Mouse (Mus musculus): ENCODE data around the gene Lsamp. TPM values are rescaled to one million over a fixed set of nuclear protein-coding genes. Genes with fewer than 3 reads are reported as not detected.

Lsamp gene
- total and polyA plus RNA-seq, 3 experiments: not detected

DNA sequence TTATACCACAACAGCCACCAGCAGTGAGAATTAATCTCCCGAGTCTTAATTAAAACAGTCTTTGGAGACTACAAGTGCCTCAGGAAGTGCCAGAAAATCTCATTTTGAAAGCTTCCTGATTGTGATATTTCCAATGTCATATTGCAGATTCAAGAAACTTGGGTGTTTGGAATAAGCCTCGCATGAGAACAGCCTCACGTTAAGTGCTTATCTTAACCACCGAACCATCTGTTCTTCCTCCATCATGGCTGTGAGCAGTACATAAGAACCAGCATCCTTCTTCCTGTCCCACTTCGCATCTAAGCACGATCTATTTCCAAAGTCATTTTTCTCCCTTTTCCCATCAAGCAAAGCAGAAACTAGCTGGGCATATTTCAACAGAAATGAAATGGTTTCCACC lies 1780.1 kb downstream of the Lsamp start:
- in situ Hi-C loops (cut with MboI; ENCODE audit: low pct_ligation_motif_present, low pct_unique_long_range_greater_than_20kb, low sequenced_read_pairs): no loop called here
- H3K9me3 ChIP-seq (replicated peaks; ENCODE audit: low read length): peaks cover 65% of the 10 kb centered on the region
- no peak overlapping the region for H3K9ac ChIP-seq (ENCODE audit: insufficient read depth, low read depth)
- H3K4me1 ChIP-seq (ENCODE audit: control insufficient read depth in 1 of 2, insufficient read depth in 2 of 2): no peaks in the 10 kb centered on the region
- no peak overlapping the region for H3K27ac ChIP-seq (ENCODE audit: insufficient read depth, low read depth)
- H3K4me2 ChIP-seq (ENCODE audit: insufficient read depth, low read depth, poor library complexity, severe bottlenecking): no peak overlapping the region
- H3K27me3 ChIP-seq (replicated peaks): no peaks in the 10 kb centered on the region
- H3K4me3 ChIP-seq (replicated peaks in 1 of 3; ENCODE audit: low read depth in 2 of 3, low read length in 2 of 3, poor library complexity in 1 of 3): no peak overlapping the region
- DNase-seq (ENCODE audit: extremely low read depth): no peak
- TF ChIP-seq POLR2A (IDR thresholded peaks at IDR 0.05; ENCODE audit: low read depth, low read length): no peak
- TF ChIP-seq ZNF384 (IDR thresholded peaks at IDR 0.05; ENCODE audit: low read depth, low read length): no peak
- no peak for TF ChIP-seq SMC3 (IDR thresholded peaks at IDR 0.05; ENCODE audit: low read depth, low read length)
- TF ChIP-seq MAX (IDR thresholded peaks at IDR 0.05; ENCODE audit: low read length): no peak
- TF ChIP-seq TCF12 (IDR thresholded peaks at IDR 0.05; ENCODE audit: low read depth, low read length): no peak
- no peak for TF ChIP-seq E2F4 (IDR thresholded peaks at IDR 0.05; ENCODE audit: insufficient replicate concordance, low read depth, low read length)
- TF ChIP-seq TBP (conservative IDR thresholded peaks at IDR 0.05; ENCODE audit: low read depth, low read length): no peak
- no peak for TF ChIP-seq ZMIZ1 (IDR thresholded peaks at IDR 0.05; ENCODE audit: low read depth, low read length)
- no peak for TF ChIP-seq GABPA (IDR thresholded peaks at IDR 0.05; ENCODE audit: insufficient replicate concordance, low read depth, low read length)
- no peak for TF ChIP-seq ELF1 (IDR thresholded peaks at IDR 0.05; ENCODE audit: low read depth, low read length)
- TF ChIP-seq CTCF (conservative IDR thresholded peaks at IDR 0.05 in 1 of 2, IDR thresholded peaks at IDR 0.05 in 1 of 2; ENCODE audit: low read depth in 2 of 2, low read length in 2 of 2): no peak
- no peak for TF ChIP-seq MXI1 (IDR thresholded peaks at IDR 0.05; ENCODE audit: low read depth, low read length)
- no peak for TF ChIP-seq ETS1 (conservative IDR thresholded peaks at IDR 0.05; ENCODE audit: low read depth, low read length)
- no peak for TF ChIP-seq USF1 (IDR thresholded peaks at IDR 0.05; ENCODE audit: low read depth, low read length)
- H3K36me3 ChIP-seq (replicated peaks in 1 of 2; ENCODE audit: control insufficient read depth in 1 of 2, insufficient read depth in 1 of 2, low read length in 1 of 2): no peaks in the 10 kb centered on the region
- H3K79me2 ChIP-seq (replicated peaks; ENCODE audit: control insufficient read depth, extremely low read depth, insufficient read depth, poor library complexity, severe bottlenecking): no peaks in the 10 kb centered on the region
- dilution Hi-C loops (cut with MboI; ENCODE audit: extremely low pct_ligation_motif_present, extremely low pct_unique_long_range_greater_than_20kb, low sequenced_read_pairs): no loop called here

DNA sequence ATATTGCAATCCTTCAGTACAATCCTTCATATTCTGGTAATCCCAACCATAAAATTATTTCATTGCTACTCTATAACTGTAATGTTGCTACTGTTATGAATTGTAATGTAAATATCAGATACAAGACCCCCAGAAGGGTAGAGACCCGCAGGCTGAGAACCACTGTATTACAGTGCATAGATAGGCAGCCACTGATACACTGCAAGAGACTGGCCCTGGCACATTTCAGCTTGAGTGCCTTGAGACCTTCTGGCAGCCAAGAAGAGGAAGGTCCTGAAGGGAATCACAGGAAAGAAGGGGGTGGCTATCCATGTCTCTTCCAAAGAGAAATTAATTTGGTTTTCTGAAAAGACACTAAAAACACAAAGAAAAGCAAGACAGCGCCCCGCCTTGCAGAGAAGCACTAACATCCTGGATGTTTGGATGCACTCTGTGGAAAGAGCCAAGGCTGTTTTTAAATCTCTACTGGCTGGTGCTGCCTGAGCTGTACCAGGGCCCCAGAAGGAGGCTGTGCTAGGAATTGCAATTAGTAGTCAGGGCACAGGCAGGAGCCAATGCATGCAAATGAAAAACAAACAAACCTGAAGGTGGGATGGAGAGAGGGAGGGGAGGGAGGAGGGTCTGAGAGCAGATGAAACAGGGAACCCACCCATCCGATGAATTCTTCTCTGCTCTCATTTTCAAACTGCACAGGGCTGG lies 1787.4 kb downstream of the Lsamp start:
- Histone ChIP-seq H3K27me3 (replicated peaks) (no peaks in the 10 kb centered on the region), H3K4me3 (replicated peaks in 1 of 3; ENCODE audit: low read depth in 2 of 3, low read length in 2 of 3, poor library complexity in 1 of 3) (no peak overlapping the region), H3K36me3 (replicated peaks in 1 of 2; ENCODE audit: control insufficient read depth in 1 of 2, insufficient read depth in 1 of 2, low read length in 1 of 2) (no peaks in the 10 kb centered on the region), H3K27ac (ENCODE audit: insufficient read depth, low read depth) (no peak overlapping the region), H3K9me3 (replicated peaks; ENCODE audit: low read length) (peaks cover 66% of the 10 kb centered on the region), H3K79me2 (replicated peaks; ENCODE audit: control insufficient read depth, extremely low read depth, insufficient read depth, poor library complexity, severe bottlenecking) (no peaks in the 10 kb centered on the region), H3K4me2 (ENCODE audit: insufficient read depth, low read depth, poor library complexity, severe bottlenecking) (no peak overlapping the region), H3K4me1 (ENCODE audit: control insufficient read depth in 1 of 2, insufficient read depth in 2 of 2) (no peaks in the 10 kb centered on the region), H3K9ac (ENCODE audit: insufficient read depth, low read depth) (no peak overlapping the region)
- no peak for TF ChIP-seq ZKSCAN1 (IDR thresholded peaks at IDR 0.05; ENCODE audit: borderline replicate concordance, low read depth, low read length)
- no peak for TF ChIP-seq ZNF384 (IDR thresholded peaks at IDR 0.05; ENCODE audit: low read depth, low read length)
- TF ChIP-seq USF2 (conservative IDR thresholded peaks at IDR 0.05; ENCODE audit: low read depth, low read length): no peak
- no peak for TF ChIP-seq POLR2AphosphoS2 (IDR thresholded peaks at IDR 0.05; ENCODE audit: low read depth, low read length)
- TF ChIP-seq TCF12 (IDR thresholded peaks at IDR 0.05; ENCODE audit: low read depth, low read length): no peak
- no peak for TF ChIP-seq GABPA (IDR thresholded peaks at IDR 0.05; ENCODE audit: insufficient replicate concordance, low read depth, low read length)
- in situ Hi-C loops (cut with MboI; ENCODE audit: low pct_ligation_motif_present, low pct_unique_long_range_greater_than_20kb, low sequenced_read_pairs): no loop called here
- dilution Hi-C loops (cut with MboI; ENCODE audit: extremely low pct_ligation_motif_present, extremely low pct_unique_long_range_greater_than_20kb, low sequenced_read_pairs): no loop called here
- DNase-seq (ENCODE audit: extremely low read depth): no peak
